Mouse (Mus musculus): Measurements from ENCODE around the gene Alkbh3. TPM values are rescaled to one million over a fixed set of nuclear protein-coding genes. Genes with fewer than 3 reads are reported as not detected.

Alkbh3 gene
- polyA plus RNA-seq, 1 experiment from 2014 or later = 46.3 TPM

- Histone ChIP-seq H3K4me1 (replicated peaks) (peaks cover 19% of the 10 kb centered on the region), H3K27me3 (no peaks in the 10 kb centered on the region), H3K9ac (no peak overlapping the region), H3K9me3 (no peaks in the 10 kb centered on the region), H3K4me3 (no peak overlapping the region), H3K27ac (no peak overlapping the region), H3K36me3 (peaks cover 85% of the 10 kb centered on the region), H3K4me2 (no peak overlapping the region)
- ATAC-seq (ENCODE audit: low FRiP score) = no peak
- WGBS = 97% methylated on average over 2 of the region's 2 CpGs
Measured at GRCm38 (mm10) chr2:93988440-93988839, 22.2 kb downstream of the Alkbh3 start.

- Histone ChIP-seq H3K4me3 (no peak overlapping the region), H3K36me3 (peaks cover 80% of the 10 kb centered on the region), H3K9me3 (no peaks in the 10 kb centered on the region), H3K9ac (no peak overlapping the region), H3K4me1 (replicated peaks) (peaks cover 1% of the 10 kb centered on the region), H3K4me2 (no peak overlapping the region), H3K27ac (no peak overlapping the region), H3K27me3 (peaks cover 5% of the 10 kb centered on the region; the same call in 1 of the 2 replicates)
- WGBS = 88% methylated on average over 4 of the region's 4 CpGs
- no peak for ATAC-seq (ENCODE audit: low FRiP score)
Measured at GRCm38 (mm10) chr2:93982457-93983235, 28.0 kb downstream of the Alkbh3 start.

GRCm38 (mm10) chr2:93979249-93980120 lies 31.1 kb downstream of the Alkbh3 start:
- no peak overlapping the region for H3K4me3 ChIP-seq
- no peak overlapping the region; the same call in 1 of the 2 replicates for H3K27ac ChIP-seq
- H3K4me1 ChIP-seq (replicated peaks) = peaks cover 29% of the 10 kb centered on the region
- ATAC-seq (ENCODE audit: low FRiP score) = no peak
- peaks cover 55% of the 10 kb centered on the region for H3K36me3 ChIP-seq
- 86% methylated on average over 7 of the region's 7 CpGs for WGBS
- H3K9ac ChIP-seq = no peak overlapping the region
- H3K9me3 ChIP-seq = no peaks in the 10 kb centered on the region
- no peak overlapping the region for H3K4me2 ChIP-seq
- H3K27me3 ChIP-seq = peaks cover 5% of the 10 kb centered on the region; the same call in 1 of the 2 replicates

GRCm38 (mm10) chr2:93976436-93977252 lies 34.0 kb downstream of the Alkbh3 start:
- Histone ChIP-seq H3K4me3 (peak overlapping the region; percentile 40), H3K27ac (peak overlapping the region; percentile 79), H3K36me3 (peaks cover 31% of the 10 kb centered on the region), H3K4me2 (peak overlapping the region; percentile 75), H3K9ac (peak overlapping the region; percentile 70), H3K4me1 (replicated peaks) (peaks cover 29% of the 10 kb centered on the region), H3K27me3 (peaks cover 20% of the 10 kb centered on the region; the same call in 1 of the 2 replicates), H3K9me3 (no peaks in the 10 kb centered on the region)
- ATAC-seq (ENCODE audit: low FRiP score) = peak; percentile 83
- 2% methylated on average over 37 of the region's 37 CpGs for WGBS

DNA sequence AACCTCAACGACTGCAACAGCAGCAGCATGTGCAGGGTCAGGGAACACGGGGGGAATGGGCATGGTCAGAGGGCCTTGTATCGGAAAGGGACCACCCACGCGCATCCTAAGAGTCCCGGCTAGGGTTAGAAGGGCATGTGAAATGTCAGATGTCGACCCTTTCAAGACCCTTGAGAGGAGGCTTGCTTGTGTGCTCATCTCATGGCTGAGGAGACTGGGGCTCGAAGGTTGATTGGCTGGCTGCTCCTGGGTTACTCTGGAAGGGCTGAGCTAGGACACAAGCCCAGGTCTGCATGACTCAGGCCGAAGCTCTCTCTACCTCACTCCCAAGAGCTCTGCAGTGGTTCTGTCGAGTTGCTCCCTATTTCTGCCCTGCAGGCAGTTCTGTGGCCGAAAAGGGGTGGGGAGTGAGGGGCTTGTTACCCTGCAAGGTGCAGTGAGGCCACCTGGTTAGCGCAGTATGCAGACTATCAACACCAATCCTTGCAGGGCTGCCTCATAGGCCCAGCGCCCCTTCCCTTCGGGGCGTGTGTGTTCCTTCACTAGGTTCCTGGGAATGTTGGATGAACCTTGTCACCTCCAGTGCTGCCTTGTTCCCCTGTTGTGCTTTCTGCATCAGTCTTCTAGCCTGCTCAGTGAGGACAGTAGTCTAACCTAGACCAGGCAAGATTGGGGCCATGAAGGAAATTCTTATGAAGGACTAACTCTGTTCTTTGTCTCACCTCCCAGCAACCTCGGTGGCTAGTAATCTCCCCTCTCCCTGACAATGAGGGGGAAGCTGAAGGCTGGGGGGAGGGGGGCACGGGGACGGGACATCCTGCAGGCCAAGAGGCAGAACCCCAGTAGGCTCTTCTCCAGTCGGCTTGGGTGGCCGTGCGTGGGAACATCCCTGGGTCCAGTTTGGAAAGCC lies 34.8 kb downstream of the Alkbh3 start:
- Histone ChIP-seq H3K27me3 (peaks cover 20% of the 10 kb centered on the region; the same call in 1 of the 2 replicates), H3K27ac (peak overlapping the region; percentile 79), H3K9me3 (no peaks in the 10 kb centered on the region), H3K4me1 (replicated peaks) (peaks cover 29% of the 10 kb centered on the region), H3K4me2 (peak overlapping the region; percentile 75), H3K9ac (peak overlapping the region; percentile 70), H3K4me3 (peak overlapping the region; percentile 40), H3K36me3 (peaks cover 22% of the 10 kb centered on the region)
- peak; percentile 44 for ATAC-seq (ENCODE audit: low FRiP score)
- 18% methylated on average over 21 of the region's 21 CpGs for WGBS

- peaks cover 29% of the 10 kb centered on the region for H3K4me1 ChIP-seq (replicated peaks)
Measured at GRCm38 (mm10) chr2:93975041-93975440, 35.6 kb downstream of the Alkbh3 start.

DNA sequence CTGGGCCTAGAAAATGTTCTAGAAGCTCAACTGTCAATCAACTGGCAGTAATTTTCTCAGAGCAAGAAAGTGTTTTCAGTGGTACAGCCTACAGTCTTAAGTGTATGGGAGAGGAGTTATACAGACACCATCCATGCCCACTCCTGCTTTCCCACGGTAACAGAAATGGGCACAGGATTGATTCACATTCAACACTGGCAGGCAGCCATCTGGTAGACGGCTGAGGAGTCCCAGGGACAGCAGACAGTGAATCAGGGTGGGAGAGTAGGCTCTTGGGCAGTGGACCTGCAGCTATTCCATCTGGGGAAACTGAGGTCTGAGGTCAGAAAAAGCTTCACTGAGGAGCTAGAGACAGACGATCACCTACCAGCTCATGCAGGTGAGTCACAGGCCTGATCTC lies 39.0 kb downstream of the Alkbh3 start:
- H3K9ac ChIP-seq = no peak overlapping the region
- ATAC-seq (ENCODE audit: low FRiP score) = no peak
- peaks cover 14% of the 10 kb centered on the region; the same call in 1 of the 2 replicates for H3K27me3 ChIP-seq
- no peaks in the 10 kb centered on the region for H3K9me3 ChIP-seq
- WGBS = 73% methylated on average over 3 of the region's 3 CpGs
- H3K27ac ChIP-seq = no peak overlapping the region
- H3K36me3 ChIP-seq = no peaks in the 10 kb centered on the region
- H3K4me2 ChIP-seq = no peak overlapping the region
- no peak overlapping the region for H3K4me3 ChIP-seq
- H3K4me1 ChIP-seq (replicated peaks) = peaks cover 18% of the 10 kb centered on the region

More at GRCm38 (mm10) chr2:93975041-93975440, 35.6 kb downstream of the Alkbh3 start:
- Histone ChIP-seq H3K27me3 (peaks cover 20% of the 10 kb centered on the region; the same call in 1 of the 2 replicates), H3K4me3 (no peak overlapping the region), H3K36me3 (peaks cover 15% of the 10 kb centered on the region), H3K27ac (no peak overlapping the region), H3K9me3 (no peaks in the 10 kb centered on the region), H3K4me2 (no peak overlapping the region), H3K9ac (no peak overlapping the region)
- ATAC-seq (ENCODE audit: low FRiP score) = no peak
- 35% methylated on average over 7 of the region's 7 CpGs for WGBS

DNA sequence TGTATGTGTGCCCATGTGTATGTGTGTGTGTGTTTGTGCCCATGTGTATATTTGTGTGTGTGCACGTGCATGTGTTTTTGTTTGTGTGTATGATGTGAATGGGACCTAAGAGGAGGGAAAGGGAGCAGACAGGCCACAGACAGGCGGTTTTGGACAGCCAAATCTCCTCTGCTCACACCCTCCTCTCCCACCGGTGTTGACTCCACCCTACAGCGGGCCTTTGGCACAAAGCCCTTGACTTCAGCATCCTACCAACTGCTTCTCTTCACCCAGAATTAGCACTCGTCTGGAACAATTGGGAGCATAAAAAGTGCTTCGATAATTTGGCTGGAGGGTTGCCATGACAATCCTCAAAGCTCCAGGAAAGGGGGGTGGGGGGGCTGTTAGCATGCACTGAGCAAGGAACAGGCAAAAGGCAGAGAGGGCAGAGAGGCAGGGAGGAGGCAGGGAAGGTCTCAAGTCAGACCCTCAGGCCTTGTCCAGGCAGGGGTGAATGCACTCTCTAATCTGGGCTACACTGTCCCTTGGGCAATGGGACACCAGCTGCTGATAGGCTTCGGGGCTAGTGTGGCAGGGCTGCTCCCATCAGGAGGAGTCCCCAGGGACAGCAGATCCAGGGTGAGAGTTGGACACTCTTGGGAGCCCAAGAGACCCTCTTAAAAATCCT lies 46.0 kb downstream of the Alkbh3 start:
- Histone ChIP-seq H3K4me2 (no peak overlapping the region), H3K36me3 (no peaks in the 10 kb centered on the region), H3K27me3 (peaks cover 11% of the 10 kb centered on the region; the same call in 1 of the 2 replicates), H3K27ac (0 out of 2 replicates have a peak overlapping the region, but pooled peaks have one; percentile 18), H3K4me1 (replicated peaks) (peaks cover 12% of the 10 kb centered on the region), H3K9ac (no peak overlapping the region), H3K4me3 (no peak overlapping the region), H3K9me3 (no peaks in the 10 kb centered on the region)
- ATAC-seq (ENCODE audit: low FRiP score) = peak; percentile 36; the same call in 1 of the 2 replicates
- WGBS = 36% methylated on average over 7 of the region's 7 CpGs

GRCm38 (mm10) chr2:93963802-93964201 lies 46.8 kb downstream of the Alkbh3 start:
- Histone ChIP-seq H3K9ac (no peak overlapping the region), H3K27me3 (peaks cover 13% of the 10 kb centered on the region; the same call in 1 of the 2 replicates), H3K4me2 (no peak overlapping the region), H3K4me3 (no peak overlapping the region), H3K36me3 (no peaks in the 10 kb centered on the region), H3K9me3 (no peaks in the 10 kb centered on the region), H3K27ac (no peak overlapping the region), H3K4me1 (replicated peaks) (peaks cover 12% of the 10 kb centered on the region)
- 90% methylated on average over 1 of the region's 1 CpGs for WGBS
- ATAC-seq (ENCODE audit: low FRiP score) = no peak

DNA sequence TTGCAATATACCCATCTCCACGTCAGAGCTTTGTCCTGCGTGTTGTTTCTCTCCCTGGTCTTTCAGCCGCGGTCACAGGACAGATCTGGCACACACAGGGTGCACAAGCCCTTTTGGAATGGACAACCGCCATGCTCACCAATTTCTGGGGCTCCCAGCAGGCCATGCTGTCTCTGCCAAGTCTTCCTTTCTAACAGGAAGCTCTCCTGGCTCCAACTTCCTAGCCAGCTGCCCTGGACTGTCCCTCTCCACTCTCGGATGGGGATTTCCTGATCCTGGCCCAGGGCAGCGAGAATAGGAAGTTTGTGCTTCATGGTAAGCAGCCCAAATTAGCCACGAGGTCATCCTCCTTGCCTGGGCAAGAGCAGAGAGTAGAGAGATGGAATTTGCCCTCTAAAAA lies 48.9 kb downstream of the Alkbh3 start:
- Histone ChIP-seq H3K9ac (no peak overlapping the region), H3K27me3 (peaks cover 27% of the 10 kb centered on the region), H3K4me1 (replicated peaks) (peaks cover 27% of the 10 kb centered on the region), H3K27ac (no peak overlapping the region), H3K36me3 (no peaks in the 10 kb centered on the region), H3K9me3 (no peaks in the 10 kb centered on the region), H3K4me3 (no peak overlapping the region), H3K4me2 (no peak overlapping the region)
- no peak for ATAC-seq (ENCODE audit: low FRiP score)
- 77% methylated on average over 8 of the region's 8 CpGs for WGBS
